Mouse (Mus musculus): ENCODE results near the gene Mlec.

DNA sequence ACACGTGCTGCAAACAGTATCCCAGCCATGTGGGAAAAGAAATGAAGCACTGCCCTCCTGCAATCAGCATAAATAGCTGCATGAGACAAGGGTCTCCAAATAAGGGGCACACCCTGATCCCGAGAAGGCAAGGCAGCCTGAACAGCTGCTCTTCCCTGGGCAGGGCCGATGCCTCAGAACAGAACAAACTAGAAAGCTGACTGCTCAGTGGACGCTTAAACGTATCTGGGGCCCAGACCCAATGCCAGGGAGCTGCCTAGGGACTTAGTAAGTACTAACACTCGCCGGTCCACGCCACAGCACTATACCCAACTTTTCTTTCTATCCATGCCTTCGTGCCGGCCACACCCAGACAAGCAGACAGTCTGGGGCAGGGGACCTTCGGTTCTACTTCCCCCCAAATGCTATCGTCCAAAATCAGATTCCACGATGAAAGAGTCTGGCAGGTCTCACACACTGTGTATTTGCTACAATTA lies 2.8 kb downstream of the Mlec start:
- TF ChIP-seq CTCF (IDR thresholded peaks at IDR 0.05; ENCODE audit: extremely low read depth, insufficient read depth, low read length) (no peak), POLR2A (IDR thresholded peaks at IDR 0.05; ENCODE audit: extremely low read depth, insufficient read depth, low read length) (no peak)
